ENCODE assay signal across 26 mouse cellular contexts in the genomic region with DNA sequence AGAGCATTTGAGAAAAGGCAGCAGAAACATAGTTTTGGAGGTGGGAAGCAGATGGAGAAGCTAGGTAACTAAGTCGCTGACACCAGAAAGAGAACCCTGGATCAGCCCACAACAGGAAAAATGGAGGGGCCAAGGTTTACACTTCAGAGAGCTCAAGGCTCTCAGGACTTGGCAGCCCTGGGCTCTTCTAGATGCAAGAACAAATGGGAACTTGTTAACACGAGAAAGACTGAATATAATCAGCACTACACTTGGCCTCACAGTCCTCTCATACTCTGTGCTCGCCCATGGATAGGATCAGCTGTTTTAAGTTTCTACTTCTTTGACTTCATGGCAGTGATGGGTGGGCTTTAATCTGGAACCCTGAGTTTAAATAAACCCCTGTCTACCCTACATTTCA. TPM values are rescaled to one million over a fixed set of nuclear protein-coding genes. Genes with fewer than 3 reads are reported as not detected.
DNase-seq lines count a peak whose midpoint lies in the region; ATAC-seq and TF ChIP-seq lines count a peak whose summit lies in the region.
"Had no signal": no experiment of that assay in that cellular context is flagged by ENCODE, and none has a peak within 500 bp of the region (broad histone marks: within the 10 kb centered on the region; RNA-seq: fewer than 3 reads in every experiment).

No protein-coding gene starts in this region.

- H3K4me2 ChIP-seq in forebrain, embryonic 15.5 days (replicated peaks), result no peak overlapping the region
- H3K4me2 ChIP-seq in forebrain, embryonic 11.5 days (ENCODE audit: low read depth, low read length, severe bottlenecking), result no peak overlapping the region
- no peak overlapping the region for H3K4me2 ChIP-seq in hindbrain, embryonic 11.5 days (replicated peaks; ENCODE audit: low read depth, low read length)
- H3K4me2 ChIP-seq: heart, embryonic 11.5 days; hindbrain, embryonic 13.5 days had no signal

- no peak for TF ChIP-seq POLR2A in brain, embryonic 14.5 days (IDR thresholded peaks at IDR 0.05; ENCODE audit: borderline replicate concordance, extremely low read depth, insufficient read depth, insufficient read length, poor library complexity, severe bottlenecking)

- H3K4me3 ChIP-seq in forebrain, embryonic 15.5 days, result no peak overlapping the region
- no peak overlapping the region for H3K4me3 ChIP-seq in forebrain, embryonic 11.5 days (ENCODE audit: low read depth, low read length)
- no peak overlapping the region for H3K4me3 ChIP-seq in hindbrain, embryonic 11.5 days (ENCODE audit: low read depth, low read length)
- H3K4me3 ChIP-seq: gastrocnemius, adult 2 months; hindbrain, embryonic 13.5 days had no signal

- H3K36me3 ChIP-seq in forebrain, embryonic 15.5 days, result no peaks in the 10 kb centered on the region
- H3K36me3 ChIP-seq in forebrain, embryonic 11.5 days (ENCODE audit: control insufficient read depth, insufficient read depth, low read length), result no peaks in the 10 kb centered on the region
- no peaks in the 10 kb centered on the region for H3K36me3 ChIP-seq in hindbrain, embryonic 11.5 days (ENCODE audit: control insufficient read depth, insufficient read depth, low read length)
- H3K36me3 ChIP-seq: hindbrain, embryonic 13.5 days had no signal

- WGBS in forebrain, embryonic 15.5 days, result 37% methylated on average over 3 of the region's 3 CpGs
- 74% methylated on average over 3 of the region's 3 CpGs for WGBS in forebrain, embryonic 11.5 days
- WGBS in hindbrain, embryonic 11.5 days, result 73% methylated on average over 3 of the region's 3 CpGs

- peak; percentile 76 for ATAC-seq in forebrain, embryonic 15.5 days (replicated peaks)
- no peak for ATAC-seq in forebrain, embryonic 11.5 days (replicated peaks; ENCODE audit: low FRiP score)
- ATAC-seq in hindbrain, embryonic 11.5 days (ENCODE audit: low FRiP score), result no peak
- ATAC-seq: CD4-positive, CD25-positive, alpha-beta regulatory T cell, adult 4 months; hindbrain, postnatal 0 days; inflammation-experienced regulatory T-cells, adult 6 months; intestine, embryonic 16.5 days had no signal

- peaks cover 5% of the 10 kb centered on the region; the same call in 1 of the 2 replicates for H3K4me1 ChIP-seq in forebrain, embryonic 15.5 days
- H3K4me1 ChIP-seq in forebrain, embryonic 11.5 days (replicated peaks; ENCODE audit: control insufficient read depth, insufficient read depth, low read length), result no peaks in the 10 kb centered on the region
- H3K4me1 ChIP-seq in hindbrain, embryonic 11.5 days (replicated peaks; ENCODE audit: control insufficient read depth, insufficient read depth, low read length), result no peaks in the 10 kb centered on the region
- H3K4me1 ChIP-seq: hindbrain, embryonic 13.5 days had no signal

- no peaks in the 10 kb centered on the region for H3K27me3 ChIP-seq in forebrain, embryonic 15.5 days
- no peaks in the 10 kb centered on the region for H3K27me3 ChIP-seq in forebrain, embryonic 11.5 days (ENCODE audit: control insufficient read depth, insufficient read depth, low read length)
- H3K27me3 ChIP-seq in hindbrain, embryonic 11.5 days (ENCODE audit: control insufficient read depth, insufficient read depth, low read length), result no peaks in the 10 kb centered on the region
- H3K27me3 ChIP-seq: hindbrain, embryonic 13.5 days had no signal

- no peaks in the 10 kb centered on the region for H3K9me3 ChIP-seq in forebrain, embryonic 15.5 days
- H3K9me3 ChIP-seq in forebrain, embryonic 11.5 days (ENCODE audit: control insufficient read depth, low read length), result no peaks in the 10 kb centered on the region
- no peaks in the 10 kb centered on the region for H3K9me3 ChIP-seq in hindbrain, embryonic 11.5 days (ENCODE audit: control insufficient read depth, low read length)
- H3K9me3 ChIP-seq: hindbrain, embryonic 13.5 days had no signal

- TF ChIP-seq CTCF in brain, embryonic 14.5 days (IDR thresholded peaks at IDR 0.05; ENCODE audit: borderline replicate concordance, extremely low read depth, insufficient read depth, insufficient read length), result no peak

- no peak overlapping the region for H3K9ac ChIP-seq in forebrain, embryonic 15.5 days (replicated peaks)
- no peak overlapping the region for H3K9ac ChIP-seq in forebrain, embryonic 11.5 days (ENCODE audit: low read length)
- H3K9ac ChIP-seq in hindbrain, embryonic 11.5 days (ENCODE audit: low read depth, low read length), result no peak overlapping the region
- H3K9ac ChIP-seq: hindbrain, embryonic 13.5 days had no signal

- DNase-seq in forebrain, embryonic 11.5 days (ENCODE audit: low spot score), result no peak
- DNase-seq in brain, adult 2 months (ENCODE audit: low read depth, low spot score), result peak; percentile 24
- peak; percentile 62 for DNase-seq in brain, embryonic 14.5 days (ENCODE audit: low read depth)
- DNase-seq in right cerebral cortex, postnatal 4 days, result no peak
- no peak for DNase-seq in hindbrain, embryonic 11.5 days (ENCODE audit: low spot score)
- DNase-seq: adrenal gland, adult 2 months; adrenal gland, postnatal 14 days; cerebellum, adult 18-20 months; cerebellum, adult 9-10 months; cerebellum, postnatal 14 days; gastrocnemius, adult 2 months; gastrocnemius, postnatal 14 days; heart, adult 11 months; kidney, adult 18-20 months had no signal

- H3K27ac ChIP-seq in forebrain, embryonic 15.5 days (replicated peaks), result no peak overlapping the region
- no peak overlapping the region for H3K27ac ChIP-seq in forebrain, embryonic 11.5 days (ENCODE audit: low read depth, low read length)
- no peak overlapping the region for H3K27ac ChIP-seq in hindbrain, embryonic 11.5 days (ENCODE audit: low read depth, low read length)
- H3K27ac ChIP-seq: gastrocnemius, adult 2 months; hindbrain, embryonic 13.5 days; hindbrain, postnatal 0 days had no signal

RNA-seq across cellular contexts. Expression of a gene that starts 51.5 kb away (rescaled TPM):
- 0.14 TPM in 1 of 2 replicates, not detected in the other for polyA plus RNA-seq in forebrain, embryonic 15.5 days (2015; fragmentation: Nextera tagmentation; extraction: Ambion mirVana)
- not detected in 2 replicates for polyA plus RNA-seq in forebrain, embryonic 11.5 days (2014; fragmentation: Nextera tagmentation; extraction: Ambion mirVana)
- polyA plus RNA-seq in brain, embryonic 14.5 days (2012; rRNA removed), result not detected in 2 replicates
- polyA plus RNA-seq in hindbrain, embryonic 11.5 days (2014; fragmentation: Nextera tagmentation; extraction: Ambion mirVana), result 0.09 TPM in 1 of 2 replicates, not detected in the other
- polyA plus RNA-seq: adrenal gland, adult 2 months; C2C12; embryonic facial prominence, embryonic 11.5 days; embryonic facial prominence, embryonic 14.5 days; heart, embryonic 11.5 days; heart, embryonic 14.5 days; heart, postnatal 0 days; hindbrain, embryonic 13.5 days; hindbrain, postnatal 0 days had no signal

Comparison
In these comparisons a context has a peak if more than half of its experiments do, and no peak if none do; other contexts are left out.
1. DNase-seq: peak in brain, adult 2 months (single experiment) and brain, embryonic 14.5 days (single experiment); none in forebrain, embryonic 11.5 days (single experiment), right cerebral cortex, postnatal 4 days (single experiment) and hindbrain, embryonic 11.5 days (single experiment).